Mouse (Mus musculus) embryonic facial prominence, embryonic 15.5 days (tissue): ENCODE data around the gene Ren1. TPM values are rescaled to one million over a fixed set of nuclear protein-coding genes. Genes with fewer than 3 reads are reported as not detected.

Experiments used
- polyA plus RNA-seq: library from polyadenylated mRNA; unstranded; fragments of >200 nt; fragmentation: Nextera tagmentation; extraction: Ambion mirVana; gene quantifications from 2 replicates; pipeline ENCODE4 v1.2.1, GENCODE M21; 2015

The Ren1 gene
- polyA plus RNA-seq, 1 experiment from 2014 or later: 0.16 TPM

Other genes starting within 250 kb of the Ren1 start
- 34.8 and 35.6 TPM in 2 replicates for gene Ppp1r15b, start 219.4 kb upstream of the Ren1 start, polyA plus RNA-seq
- gene Plekha6, start 186.3 kb upstream of the Ren1 start, polyA plus RNA-seq: 7.2 and 7.8 TPM in 2 replicates
- gene Golt1a, start 40.7 kb upstream of the Ren1 start, polyA plus RNA-seq: 0.48 TPM in 1 of 2 replicates, not detected in the other
- 0.49 TPM in 1 of 2 replicates, not detected in the other for gene Kiss1, start 28.6 kb upstream of the Ren1 start, polyA plus RNA-seq
- 6.2 and 6.5 TPM in 2 replicates for gene Etnk2, start 13.1 kb downstream of the Ren1 start, polyA plus RNA-seq
- 5.8 and 6.1 TPM in 2 replicates for gene Sox13, start 73.9 kb downstream of the Ren1 start, polyA plus RNA-seq